Mouse (Mus musculus) liver, adult (tissue): ENCODE measurements around the gene Il25.

Experiments used
- GATA4 ChIP-seq: IDR thresholded peaks from 2 replicates; pipeline ENCODE4 v1.6.1; 2014; ENCODE audit warnings: mild to moderate bottlenecking, low read length; ENCODE audit not compliant: insufficient replicate concordance

Gene Il25

DNA sequence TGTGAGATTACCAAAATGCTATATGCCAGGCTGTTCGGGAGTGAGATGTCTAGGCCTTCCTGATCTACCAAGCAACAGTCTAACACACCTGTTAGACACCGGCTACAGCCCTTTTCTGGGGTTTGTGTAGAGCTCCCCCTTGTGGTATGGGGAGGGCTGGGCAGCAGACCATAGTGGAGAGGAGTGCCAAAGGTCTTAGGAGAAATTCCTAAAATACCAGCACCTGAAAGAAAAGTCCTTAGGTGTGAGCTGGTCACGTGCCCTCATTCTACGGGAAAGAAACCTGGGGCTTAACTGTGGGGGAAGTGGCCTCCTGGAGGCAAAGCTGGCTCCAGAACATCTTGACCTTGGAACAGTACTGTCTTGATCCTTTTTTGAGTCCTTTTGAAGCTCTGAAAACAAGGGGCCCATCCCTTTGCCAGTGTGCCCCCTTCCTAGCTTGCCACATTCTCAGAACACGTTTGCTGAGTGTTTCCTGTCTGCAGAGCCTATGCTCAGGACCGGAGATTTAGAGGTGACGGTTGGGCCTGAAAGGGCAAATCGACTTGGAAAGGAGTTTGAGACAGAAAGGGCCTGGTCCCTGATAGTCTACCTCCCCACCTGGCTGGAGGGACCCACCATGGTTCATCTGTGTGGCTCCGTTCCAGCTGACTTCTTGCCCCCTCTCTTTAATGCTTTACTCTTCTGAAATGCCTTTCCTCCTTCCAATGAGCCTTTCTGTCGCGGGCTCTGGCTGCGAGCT lies 7.1 kb downstream of the Il25 start:
- TF ChIP-seq GATA4: no peak

DNA sequence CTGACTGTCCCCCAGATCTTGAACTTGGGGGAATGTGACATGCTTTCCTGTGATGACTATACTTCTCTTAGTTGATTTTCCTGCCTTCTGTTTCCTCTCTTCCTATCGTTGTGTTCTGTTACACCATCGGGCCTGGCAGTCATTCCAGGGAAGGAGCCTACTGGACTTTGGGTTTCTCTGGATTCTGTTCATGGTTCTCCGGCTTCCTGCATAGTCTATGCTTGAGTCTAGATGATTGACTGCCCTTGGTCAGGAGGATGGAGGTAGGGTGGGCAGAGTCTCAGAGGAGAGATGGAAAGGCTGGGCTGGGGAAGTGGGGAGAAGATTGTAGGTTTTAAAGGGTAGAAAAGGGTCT lies 7.7 kb downstream of the Il25 start:
- TF ChIP-seq GATA4: no peak

DNA sequence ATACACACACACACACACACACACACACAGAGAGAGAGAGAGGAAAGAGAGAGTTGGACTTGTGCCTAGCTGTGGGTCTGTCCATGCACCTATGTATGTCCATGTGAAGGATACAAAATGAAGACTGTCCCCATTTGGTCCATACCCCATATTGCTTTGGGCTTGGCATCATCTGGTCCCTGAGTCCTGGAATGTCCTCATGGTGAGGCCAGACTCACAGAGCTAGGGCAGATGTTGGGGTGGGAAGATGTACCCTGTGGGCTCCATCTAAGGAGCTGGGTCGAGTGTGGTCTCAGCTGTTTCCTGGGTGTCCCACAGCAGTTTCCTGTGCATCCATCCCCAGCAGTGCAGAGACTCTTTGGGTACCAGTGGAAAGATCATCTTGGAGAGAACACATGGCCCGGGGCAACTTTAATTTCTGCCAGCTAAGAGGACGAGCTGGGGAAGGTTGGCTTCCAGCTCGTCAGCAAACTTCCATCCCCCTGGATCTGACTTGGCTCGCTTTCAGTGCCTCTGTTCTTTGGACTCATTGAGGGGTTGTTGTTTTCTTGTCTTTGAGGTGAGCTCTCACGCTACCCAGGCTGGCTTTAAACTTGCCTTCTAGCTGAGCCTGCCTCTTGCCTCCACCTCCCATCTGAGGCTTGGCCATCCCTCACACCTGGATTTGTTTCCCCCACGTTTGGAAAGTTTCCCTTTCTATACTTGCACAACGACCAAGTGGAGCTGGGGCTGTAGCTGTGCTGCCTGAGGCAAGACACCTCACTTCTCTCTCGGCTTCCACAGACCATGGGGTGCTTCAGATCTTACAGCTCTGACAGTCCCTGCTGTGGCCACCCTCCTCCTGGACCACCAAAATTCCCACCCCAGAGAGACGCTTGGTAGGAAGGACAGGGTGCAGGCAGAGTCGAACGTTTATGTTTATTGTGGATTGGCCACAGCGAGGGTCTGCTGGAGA lies 8.8 kb downstream of the Il25 start:
- TF ChIP-seq GATA4: no peak

DNA sequence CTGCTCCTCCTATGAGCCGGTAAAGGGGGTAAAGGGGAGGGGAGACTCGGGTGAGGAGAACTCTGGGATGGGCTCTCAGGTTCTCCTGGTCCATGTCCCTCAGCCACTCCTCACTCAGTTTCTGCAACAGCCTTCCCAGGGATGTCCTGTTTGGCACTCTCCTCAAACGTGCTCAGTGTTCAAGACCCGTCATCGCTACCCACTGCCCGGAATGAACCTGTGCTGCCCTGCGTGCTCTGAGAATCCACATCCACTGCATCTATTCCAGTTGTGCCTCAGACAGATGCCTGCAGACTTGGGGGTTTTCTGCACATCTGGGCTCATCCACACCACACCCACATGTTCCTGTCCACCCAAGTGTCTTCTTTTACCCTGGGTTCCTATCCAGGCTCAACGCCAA lies 10.0 kb downstream of the Il25 start:
- no peak for TF ChIP-seq GATA4

DNA sequence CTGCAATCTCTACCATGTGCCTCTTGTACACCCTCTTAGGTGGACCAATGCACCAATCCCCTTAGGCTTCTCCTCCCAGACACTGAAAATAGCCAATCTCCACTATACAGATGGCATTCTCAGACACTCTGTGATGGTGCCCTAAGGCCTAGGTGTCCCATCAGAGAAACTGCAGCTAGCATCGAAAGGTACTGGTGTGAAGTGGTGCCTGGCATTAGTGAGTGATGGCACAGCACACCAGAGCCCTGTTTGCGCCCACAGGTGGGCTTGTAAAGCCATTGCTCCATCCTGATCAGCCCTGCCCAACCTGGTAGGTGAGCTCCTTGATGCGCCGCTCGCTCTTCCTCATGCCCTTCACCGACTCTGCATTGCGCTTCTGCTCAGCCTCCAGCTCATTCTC lies 11.5 kb downstream of the Il25 start:
- no peak for TF ChIP-seq GATA4

DNA sequence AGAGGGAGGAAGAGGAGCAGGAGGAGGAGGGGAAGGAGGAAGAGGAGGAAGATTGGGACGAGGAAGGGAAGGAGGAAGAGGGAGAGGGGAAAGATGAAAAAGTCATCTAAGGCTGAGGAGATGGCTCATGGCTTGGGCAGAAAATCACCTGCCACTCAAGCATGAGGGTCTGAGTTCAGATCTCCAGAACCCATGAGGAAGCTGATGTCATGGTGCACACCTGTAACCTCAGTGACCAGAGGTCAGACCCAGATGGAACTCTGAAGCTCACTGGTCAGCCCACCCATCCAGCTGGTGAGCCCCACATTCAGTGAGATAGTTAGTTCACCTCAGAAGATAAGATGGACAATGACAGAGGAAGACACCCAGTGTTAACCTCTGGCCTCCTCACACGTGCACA lies 12.4 kb downstream of the Il25 start:
- TF ChIP-seq GATA4: no peak

DNA sequence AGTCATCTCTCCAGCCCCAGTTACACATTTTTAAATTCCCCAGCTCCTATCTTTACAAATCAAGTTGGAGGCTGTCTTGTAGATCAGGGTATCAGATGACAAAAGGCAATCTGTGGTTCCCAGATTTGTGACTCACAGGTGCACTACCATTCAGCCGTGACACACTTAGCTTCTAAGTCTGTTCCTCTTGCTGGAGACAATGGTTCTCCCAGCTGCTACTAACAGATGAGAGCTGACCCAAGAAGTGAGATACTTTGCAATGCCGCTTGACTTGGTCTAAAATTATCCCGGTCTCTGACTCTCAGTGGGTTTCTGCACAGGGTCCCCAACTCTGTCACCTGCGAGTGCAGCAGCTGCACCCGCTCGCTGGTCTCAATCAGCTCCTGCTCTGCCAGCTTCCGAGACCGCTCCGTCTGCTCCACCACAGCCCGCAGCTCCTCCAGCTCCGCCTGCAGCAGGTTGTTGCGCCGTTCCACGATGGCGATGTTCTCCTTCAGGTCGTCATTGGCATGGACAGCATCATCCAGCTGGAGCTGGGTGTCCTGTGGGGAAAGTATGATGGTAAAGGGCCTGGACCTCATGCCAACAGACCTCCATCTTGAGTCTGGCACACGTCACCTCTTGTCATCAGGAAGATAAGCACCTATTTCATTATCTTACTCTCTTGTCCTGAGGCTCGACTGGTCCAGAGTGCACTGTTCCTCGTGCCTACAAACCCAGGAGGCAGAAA lies 13.6 kb downstream of the Il25 start:
- no peak for TF ChIP-seq GATA4

DNA sequence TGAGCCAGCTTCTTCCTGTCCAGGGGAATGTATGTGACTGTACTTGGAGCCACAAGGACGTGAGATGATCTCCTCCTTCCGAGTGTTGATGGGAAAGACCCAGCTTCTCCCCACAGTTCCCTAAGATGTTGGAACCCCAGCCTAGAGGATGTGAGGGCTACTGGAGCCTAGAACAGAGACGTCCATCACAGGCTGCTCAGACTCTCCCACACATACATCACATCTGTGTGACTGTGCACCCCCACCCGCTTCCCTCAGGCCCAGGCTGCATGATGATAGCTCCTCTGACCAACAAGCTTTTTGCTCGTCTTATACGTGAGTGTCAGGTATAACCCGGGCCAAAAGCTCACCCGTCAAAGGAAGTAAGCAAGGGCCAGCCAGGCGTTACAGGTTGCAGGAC lies 16.3 kb downstream of the Il25 start:
- TF ChIP-seq GATA4: no peak

DNA sequence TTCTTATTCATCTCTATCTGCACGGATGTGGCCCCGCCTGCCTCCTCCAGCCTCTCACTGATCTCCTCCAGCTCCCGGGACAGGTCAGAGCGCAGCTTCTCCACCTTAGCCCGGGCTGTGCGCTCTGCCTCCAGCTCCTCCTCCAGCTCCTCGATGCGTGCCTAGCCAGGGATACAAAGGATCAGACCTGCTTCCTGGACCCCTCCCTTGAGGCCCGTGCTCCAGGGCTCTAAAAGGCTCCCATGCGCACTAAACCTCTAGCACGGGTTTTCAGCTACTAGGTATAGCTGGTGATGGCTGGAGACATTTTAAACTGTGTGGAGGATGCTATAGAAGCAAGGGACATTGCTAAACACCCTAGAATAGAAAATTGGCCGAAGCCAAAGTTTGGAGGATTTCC lies 18.0 kb downstream of the Il25 start:
- TF ChIP-seq GATA4: no peak

DNA sequence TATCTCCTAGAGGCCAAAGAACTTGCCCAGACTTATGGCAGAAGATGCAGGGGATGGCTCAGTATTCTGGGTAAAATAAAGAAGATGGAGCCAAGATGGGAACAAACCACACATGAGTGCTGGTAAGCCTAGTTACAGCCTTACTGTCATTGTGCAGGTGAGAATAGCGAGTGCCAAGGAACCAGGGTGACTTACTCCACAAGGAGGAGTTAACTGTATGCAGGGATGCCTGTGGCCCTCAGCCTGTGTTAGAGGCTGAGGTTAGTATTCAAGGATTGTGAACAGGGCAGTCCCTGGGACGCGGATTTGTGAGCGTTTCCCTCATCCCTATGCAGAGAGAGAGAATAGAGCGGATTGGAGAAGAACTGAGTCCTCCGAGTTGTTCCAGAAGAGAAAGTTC lies 19.1 kb downstream of the Il25 start:
- no peak for TF ChIP-seq GATA4

DNA sequence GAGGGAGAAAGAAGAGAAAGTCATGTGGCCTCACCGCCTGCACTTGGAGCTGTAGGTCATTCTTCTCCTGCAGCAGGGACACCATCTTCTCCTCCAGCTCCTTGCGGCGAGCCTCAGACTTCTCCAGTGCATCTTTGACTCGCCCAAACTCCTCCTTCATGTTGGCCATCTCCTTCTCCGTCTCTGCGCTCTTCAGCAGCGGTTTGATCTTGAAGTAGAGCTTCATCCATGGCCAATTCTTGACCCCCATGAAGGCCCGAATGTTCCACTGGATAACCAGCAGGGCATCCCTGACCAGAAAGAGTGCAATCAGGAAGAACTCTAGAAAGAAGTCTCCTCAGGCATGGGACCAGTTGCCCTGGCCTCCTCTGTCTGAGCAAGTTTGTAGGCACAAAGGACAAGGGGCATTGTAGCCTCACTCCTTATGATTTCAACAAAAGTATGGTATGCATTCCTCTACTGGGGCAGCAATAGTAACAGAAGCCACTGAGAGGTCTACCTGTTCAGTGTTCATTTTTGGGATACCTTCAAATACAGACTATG lies 21.2 kb downstream of the Il25 start:
- no peak for TF ChIP-seq GATA4

DNA sequence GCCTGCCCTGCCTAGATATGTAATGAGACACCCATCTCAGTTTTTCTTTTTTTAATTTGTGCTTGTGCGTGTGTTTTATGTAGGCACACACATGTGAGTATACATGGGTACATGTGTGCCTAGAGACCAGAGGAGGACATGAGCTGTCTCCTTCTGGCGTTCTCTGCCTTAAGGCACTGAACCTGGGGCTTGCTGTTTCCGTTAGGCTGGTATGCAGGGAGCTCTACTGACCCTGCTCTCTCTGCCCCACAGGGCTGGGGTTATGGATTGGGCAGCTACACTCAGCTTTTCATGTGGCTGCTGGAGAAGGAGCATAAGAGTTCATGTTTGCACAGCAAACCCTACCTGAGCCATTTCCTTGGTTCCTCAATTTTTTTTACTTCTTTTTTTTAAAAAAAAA lies 22.0 kb downstream of the Il25 start:
- no peak for TF ChIP-seq GATA4

DNA sequence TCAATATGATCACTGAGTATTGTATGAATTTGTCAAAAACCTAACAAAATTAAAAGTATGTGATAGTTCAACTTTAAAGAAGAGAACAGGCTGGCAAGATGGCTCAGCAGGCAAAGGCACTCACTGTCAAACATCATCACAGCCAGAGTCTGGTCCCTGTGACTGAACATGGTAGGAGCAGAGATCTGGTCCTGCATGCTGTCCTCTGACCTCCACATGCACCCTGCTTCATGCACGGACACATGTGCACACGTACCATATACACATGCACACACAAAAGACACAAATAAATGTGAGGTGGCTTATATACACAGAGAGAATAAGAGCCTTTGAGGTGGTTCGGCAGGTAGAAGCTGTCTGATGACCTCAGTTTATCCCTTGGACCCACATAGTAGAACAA lies 23.0 kb downstream of the Il25 start:
- no peak for TF ChIP-seq GATA4

DNA sequence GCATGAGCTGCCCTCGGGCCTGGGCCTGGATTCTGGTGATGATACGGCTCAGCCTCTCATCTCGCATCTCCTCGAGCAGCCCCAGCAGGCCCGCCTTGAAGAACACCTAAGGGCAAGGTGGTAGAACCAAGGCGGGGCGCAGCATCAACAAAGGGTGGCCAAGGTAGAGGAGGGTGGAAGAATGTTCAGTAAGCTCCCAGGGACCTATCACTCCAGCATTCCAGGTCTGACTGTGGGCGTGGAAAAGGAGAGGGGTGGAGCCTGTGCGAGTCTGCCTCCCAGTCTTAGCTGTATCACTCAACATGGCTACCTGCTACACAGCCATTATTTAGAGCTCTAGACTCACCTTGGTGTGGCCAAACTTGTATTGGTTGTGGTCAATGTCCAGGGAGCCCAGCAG lies 24.0 kb downstream of the Il25 start:
- no peak for TF ChIP-seq GATA4

DNA sequence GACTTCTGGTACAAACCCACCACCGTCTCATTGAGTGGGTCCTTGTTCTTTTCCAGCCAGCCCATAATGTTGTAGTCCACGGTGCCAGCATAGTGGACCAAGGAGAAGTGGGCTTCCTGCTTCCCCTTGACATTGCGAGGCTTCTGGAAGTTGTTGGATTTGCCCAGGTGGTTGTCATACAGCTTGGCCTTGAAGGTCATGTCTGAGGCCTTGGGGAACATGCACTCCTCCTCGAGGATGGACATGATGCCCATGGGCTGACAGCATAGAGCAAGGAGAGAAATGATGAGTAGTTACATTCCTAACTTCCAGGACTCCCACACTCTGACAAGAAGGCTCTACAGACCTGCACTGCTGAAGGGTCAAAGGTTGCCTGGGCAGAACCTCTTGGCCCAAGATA lies 26.0 kb downstream of the Il25 start:
- TF ChIP-seq GATA4: no peak
